Mouse (Mus musculus) heart, embryonic 10.5 days (tissue): ENCODE measurements around the gene Fos. TPM values are rescaled to one million over a fixed set of nuclear protein-coding genes. Genes with fewer than 3 reads are reported as not detected.

Source experiments
- DNase-seq: peaks from one replicate; pipeline ENCODE4 v3.0.0-alpha.2; 2017; ENCODE audit warnings: low spot score
- H3K27ac ChIP-seq: fragments of 300-500 bp; sonication (generic); 2 replicates; pipeline ENCODE4 v1.5.1; 2016; ENCODE audit warnings: mild to moderate bottlenecking
- H3K27me3 ChIP-seq: fragments of 300-500 bp; sonication (generic); 2 replicates; pipeline ENCODE4 v1.6.1; 2016; ENCODE audit warnings: mild to moderate bottlenecking; ENCODE audit not compliant: poor library complexity, insufficient read depth, severe bottlenecking
- H3K36me3 ChIP-seq: fragments of 300-500 bp; sonication (generic); 2 replicates; pipeline ENCODE4 v1.6.1; 2016; ENCODE audit warnings: mild to moderate bottlenecking, moderate library complexity
- H3K4me1 ChIP-seq: fragments of 300-500 bp; sonication (generic); 2 replicates; pipeline ENCODE4 v1.6.1; 2016; ENCODE audit warnings: mild to moderate bottlenecking
- H3K4me3 ChIP-seq: fragments of 300-500 bp; sonication (generic); 2 replicates; pipeline ENCODE4 v1.5.1; 2016; ENCODE audit warnings: mild to moderate bottlenecking, moderate library complexity
- H3K9me3 ChIP-seq: fragments of 300-500 bp; sonication (generic); 2 replicates; pipeline ENCODE4 v1.6.1; 2016; ENCODE audit warnings: mild to moderate bottlenecking, moderate library complexity
- WGBS: fragments of 180-500 bp; shearing (Covaris S2); methylation state at CpG from one replicate; pipeline ENCODE4 v1.1.7; 2016; 5-methylcytosine and 5-hydroxymethylcytosine counted together
- polyA plus RNA-seq: library from polyadenylated mRNA; unstranded; fragments of >200 nt; fragmentation: Nextera tagmentation; extraction: Ambion mirVana; gene quantifications from 2 replicates; pipeline ENCODE4 v1.2.1, GENCODE M21; 2016

Gene Fos
- polyA plus RNA-seq, 1 experiment from 2014 or later = 6.1 TPM

DNA sequence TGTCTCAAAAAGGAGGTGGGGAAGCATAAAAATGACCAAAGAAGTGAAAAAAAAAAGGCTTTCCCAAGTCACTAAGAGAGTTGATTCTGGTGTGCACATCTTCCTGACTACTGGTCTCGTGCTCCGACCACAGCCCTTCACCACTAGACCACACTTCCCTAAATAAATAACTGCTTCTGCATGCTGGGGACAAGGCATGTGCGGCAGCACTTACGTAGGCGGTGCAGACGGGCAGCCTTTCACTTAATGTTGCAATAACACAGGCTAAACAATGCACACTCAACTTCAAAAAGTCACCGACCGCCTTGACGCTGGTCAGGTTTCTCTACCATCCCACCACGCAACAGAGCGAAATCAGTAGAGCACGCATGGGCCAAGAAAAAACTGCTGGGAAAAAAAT is 5.0 kb upstream of the Fos start:
- H3K4me1 ChIP-seq = peaks cover 43% of the 10 kb centered on the region
- no peak for DNase-seq
- no peak overlapping the region for H3K4me3 ChIP-seq
- WGBS = 71% methylated on average over 12 of the region's 12 CpGs
- H3K36me3 ChIP-seq = no peaks in the 10 kb centered on the region
- H3K27ac ChIP-seq = no peak overlapping the region
- H3K27me3 ChIP-seq = peaks cover 5% of the 10 kb centered on the region; the same call in 1 of the 2 replicates
- no peaks in the 10 kb centered on the region for H3K9me3 ChIP-seq

DNA sequence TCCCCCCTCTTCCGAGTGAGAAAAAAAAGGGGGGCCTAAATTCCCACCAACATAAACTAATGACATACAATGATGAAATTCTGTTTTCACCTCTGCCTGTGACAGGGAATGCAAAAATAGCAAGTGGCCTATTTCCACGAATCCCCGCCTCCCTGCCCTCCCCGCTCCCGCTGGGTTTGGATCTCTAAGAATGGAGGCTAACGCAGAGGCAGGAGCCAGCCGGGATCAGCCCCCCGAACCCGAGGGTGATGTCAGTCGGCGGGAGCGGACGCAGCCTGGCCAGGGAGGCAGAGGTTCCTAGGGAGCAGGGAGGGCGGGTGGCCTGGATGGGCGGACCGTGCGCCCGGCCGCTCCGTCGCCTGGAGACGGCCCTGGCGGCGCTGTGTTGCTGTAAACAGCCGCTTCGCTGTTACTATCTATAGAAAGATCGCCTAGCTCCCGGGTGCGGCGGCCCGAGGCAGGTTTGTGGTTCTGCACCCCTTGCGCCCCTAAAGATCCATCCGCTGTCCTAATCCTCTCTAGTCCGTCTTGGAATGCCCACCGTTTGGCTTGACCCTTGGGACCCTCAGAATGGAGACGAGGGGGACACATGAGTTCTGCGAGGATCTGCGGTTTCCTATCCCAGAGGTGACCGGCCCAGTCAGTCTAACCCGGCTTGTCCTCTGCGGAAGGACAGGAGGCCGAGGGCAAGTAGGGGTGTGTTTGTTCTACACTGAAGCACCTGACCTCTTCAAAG is 1.6 kb upstream of the Fos start:
- H3K9me3 ChIP-seq = no peaks in the 10 kb centered on the region
- peak overlapping the region; percentile 80 for H3K4me3 ChIP-seq
- DNase-seq = peak; percentile 95
- peaks cover 28% of the 10 kb centered on the region for H3K27me3 ChIP-seq
- H3K36me3 ChIP-seq = peaks cover 8% of the 10 kb centered on the region; the same call in 1 of the 2 replicates
- 1% methylated on average over 42 of the region's 42 CpGs for WGBS
- peak overlapping the region; percentile 96 for H3K27ac ChIP-seq
- H3K4me1 ChIP-seq = peaks cover 66% of the 10 kb centered on the region

DNA sequence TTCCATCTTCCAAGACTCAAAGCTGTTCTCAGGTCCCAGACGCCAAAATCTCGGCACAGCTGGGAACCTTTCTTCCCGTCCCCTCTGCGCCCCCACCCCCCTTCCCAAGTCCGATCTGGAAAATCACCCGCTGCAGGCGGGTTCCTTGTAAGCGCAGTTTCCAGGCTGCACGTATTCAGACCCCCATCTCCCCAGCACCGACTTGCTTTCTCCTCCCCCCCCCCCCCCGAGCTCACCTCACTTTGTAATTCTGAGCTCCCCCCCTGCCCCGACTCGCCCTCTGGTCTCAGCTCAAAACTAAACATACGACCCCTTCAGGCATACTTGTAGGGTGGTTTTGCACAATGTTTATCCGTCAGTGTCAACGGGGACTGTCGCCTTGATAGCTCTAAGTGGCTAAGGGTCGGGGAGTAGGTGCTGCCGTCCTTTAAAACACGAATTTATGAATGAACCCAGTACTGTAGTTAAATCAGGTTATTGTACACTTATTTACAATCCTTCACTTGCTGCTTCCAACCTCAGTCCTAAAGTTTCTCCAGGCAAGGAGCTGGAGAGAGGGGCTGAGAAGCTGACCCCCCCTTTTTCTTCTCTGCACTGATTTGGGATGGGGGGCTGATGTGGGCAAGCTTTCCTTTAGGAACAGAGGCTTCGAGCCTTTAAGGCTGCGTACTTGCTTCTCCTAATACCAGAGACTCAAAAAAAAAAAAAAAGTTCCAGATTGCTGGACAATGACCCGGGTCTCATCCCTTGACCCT is 857 bp upstream of the Fos start:
- no peak for DNase-seq
- WGBS = under 1% methylated on average over 21 of the region's 23 CpGs
- no peaks in the 10 kb centered on the region for H3K9me3 ChIP-seq
- H3K36me3 ChIP-seq = peaks cover 8% of the 10 kb centered on the region; the same call in 1 of the 2 replicates
- peaks cover 63% of the 10 kb centered on the region for H3K4me1 ChIP-seq
- peak overlapping the region; percentile 96 for H3K27ac ChIP-seq
- peak overlapping the region; percentile 80 for H3K4me3 ChIP-seq
- H3K27me3 ChIP-seq = peaks cover 28% of the 10 kb centered on the region

GRCm38 (mm10) chr12:85474298-85475231 is 875 bp downstream of the Fos start:
- Histone ChIP-seq H3K4me1 (peaks cover 63% of the 10 kb centered on the region), H3K27ac (peak overlapping the region; percentile 96), H3K4me3 (peak overlapping the region; percentile 80), H3K27me3 (peaks cover 28% of the 10 kb centered on the region), H3K9me3 (no peaks in the 10 kb centered on the region), H3K36me3 (peaks cover 8% of the 10 kb centered on the region; the same call in 1 of the 2 replicates)
- WGBS = under 1% methylated on average over 49 of the region's 49 CpGs
- peak; percentile 90 for DNase-seq

GRCm38 (mm10) chr12:85475232-85475919 is 1.7 kb downstream of the Fos start:
- 17% methylated on average over 13 of the region's 16 CpGs for WGBS
- H3K4me3 ChIP-seq = peak overlapping the region; percentile 80
- peaks cover 71% of the 10 kb centered on the region for H3K4me1 ChIP-seq
- H3K27ac ChIP-seq = peak overlapping the region; percentile 96; the same call in 1 of the 2 replicates
- H3K36me3 ChIP-seq = peaks cover 8% of the 10 kb centered on the region; the same call in 1 of the 2 replicates
- DNase-seq = no peak
- peaks cover 28% of the 10 kb centered on the region for H3K27me3 ChIP-seq
- no peaks in the 10 kb centered on the region for H3K9me3 ChIP-seq

DNA sequence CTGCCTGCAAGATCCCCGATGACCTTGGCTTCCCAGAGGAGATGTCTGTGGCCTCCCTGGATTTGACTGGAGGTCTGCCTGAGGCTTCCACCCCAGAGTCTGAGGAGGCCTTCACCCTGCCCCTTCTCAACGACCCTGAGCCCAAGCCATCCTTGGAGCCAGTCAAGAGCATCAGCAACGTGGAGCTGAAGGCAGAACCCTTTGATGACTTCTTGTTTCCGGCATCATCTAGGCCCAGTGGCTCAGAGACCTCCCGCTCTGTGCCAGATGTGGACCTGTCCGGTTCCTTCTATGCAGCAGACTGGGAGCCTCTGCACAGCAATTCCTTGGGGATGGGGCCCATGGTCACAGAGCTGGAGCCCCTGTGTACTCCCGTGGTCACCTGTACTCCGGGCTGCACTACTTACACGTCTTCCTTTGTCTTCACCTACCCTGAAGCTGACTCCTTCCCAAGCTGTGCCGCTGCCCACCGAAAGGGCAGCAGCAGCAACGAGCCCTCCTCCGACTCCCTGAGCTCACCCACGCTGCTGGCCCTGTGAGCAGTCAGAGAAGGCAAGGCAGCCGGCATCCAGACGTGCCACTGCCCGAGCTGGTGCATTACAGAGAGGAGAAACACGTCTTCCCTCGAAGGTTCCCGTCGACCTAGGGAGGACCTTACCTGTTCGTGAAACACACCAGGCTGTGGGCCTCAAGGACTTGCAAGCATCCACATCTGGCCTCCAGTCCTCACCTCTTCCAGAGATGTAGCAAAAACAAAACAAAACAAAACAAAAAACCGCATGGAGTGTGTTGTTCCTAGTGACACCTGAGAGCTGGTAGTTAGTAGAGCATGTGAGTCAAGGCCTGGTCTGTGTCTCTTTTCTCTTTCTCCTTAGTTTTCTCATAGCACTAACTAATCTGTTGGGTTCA is 2.5 kb downstream of the Fos start:
- WGBS = 54% methylated on average over 23 of the region's 23 CpGs
- Histone ChIP-seq H3K9me3 (no peaks in the 10 kb centered on the region), H3K36me3 (peaks cover 8% of the 10 kb centered on the region; the same call in 1 of the 2 replicates), H3K27me3 (peaks cover 25% of the 10 kb centered on the region), H3K27ac (0 out of 2 replicates have a peak overlapping the region, but pooled peaks have one; percentile 6), H3K4me3 (peak overlapping the region; percentile 80; the same call in 1 of the 2 replicates), H3K4me1 (peaks cover 68% of the 10 kb centered on the region)
- DNase-seq = no peak

DNA sequence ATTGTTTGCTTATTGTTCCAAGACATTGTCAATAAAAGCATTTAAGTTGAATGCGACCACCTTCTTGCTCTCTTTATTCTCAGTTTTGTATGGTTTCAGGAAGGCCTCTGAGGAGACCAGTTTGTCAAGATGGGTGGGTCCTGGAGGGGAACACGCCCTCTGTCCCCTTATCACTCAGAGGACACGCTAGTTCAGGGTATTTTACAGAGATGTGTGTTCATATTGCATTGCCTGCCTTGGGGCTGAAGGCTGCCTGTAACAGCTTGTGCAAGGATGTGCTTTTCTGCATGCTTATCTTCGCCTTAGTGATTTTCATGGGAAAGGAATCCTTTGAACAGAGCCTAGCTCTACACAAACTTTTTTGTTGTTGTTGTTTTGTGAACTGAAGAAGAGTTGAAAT is 3.5 kb downstream of the Fos start:
- no peak overlapping the region for H3K27ac ChIP-seq
- peaks cover 23% of the 10 kb centered on the region for H3K27me3 ChIP-seq
- no peak for DNase-seq
- peaks cover 8% of the 10 kb centered on the region; the same call in 1 of the 2 replicates for H3K36me3 ChIP-seq
- no peaks in the 10 kb centered on the region for H3K9me3 ChIP-seq
- peaks cover 58% of the 10 kb centered on the region for H3K4me1 ChIP-seq
- H3K4me3 ChIP-seq = no peak overlapping the region
- WGBS = 70% methylated on average over 4 of the region's 4 CpGs

DNA sequence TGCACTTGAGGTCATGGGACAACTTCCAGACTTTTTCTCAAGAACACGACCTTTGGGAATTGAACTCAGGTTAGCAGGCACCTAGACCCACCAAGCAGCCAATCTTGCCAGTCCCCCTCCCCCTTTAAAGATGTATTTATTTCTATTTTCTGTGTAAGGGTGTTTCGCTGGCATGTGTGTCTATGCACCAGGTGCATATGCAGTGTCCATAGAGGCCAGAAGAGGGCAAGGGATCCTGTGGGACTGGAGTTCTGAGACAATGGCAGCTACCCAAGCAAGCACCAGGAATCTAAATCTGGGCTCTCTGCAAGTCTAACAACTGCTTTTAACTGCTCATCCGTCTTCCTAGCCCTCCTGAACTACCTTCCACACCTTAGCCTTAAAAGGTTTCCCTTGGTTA is 4.1 kb downstream of the Fos start:
- 80% methylated on average over 3 of the region's 3 CpGs for WGBS
- peaks cover 23% of the 10 kb centered on the region for H3K27me3 ChIP-seq
- no peaks in the 10 kb centered on the region for H3K9me3 ChIP-seq
- no peak overlapping the region for H3K27ac ChIP-seq
- H3K36me3 ChIP-seq = peaks cover 8% of the 10 kb centered on the region; the same call in 1 of the 2 replicates
- H3K4me3 ChIP-seq = no peak overlapping the region
- DNase-seq = no peak
- H3K4me1 ChIP-seq = peaks cover 53% of the 10 kb centered on the region

DNA sequence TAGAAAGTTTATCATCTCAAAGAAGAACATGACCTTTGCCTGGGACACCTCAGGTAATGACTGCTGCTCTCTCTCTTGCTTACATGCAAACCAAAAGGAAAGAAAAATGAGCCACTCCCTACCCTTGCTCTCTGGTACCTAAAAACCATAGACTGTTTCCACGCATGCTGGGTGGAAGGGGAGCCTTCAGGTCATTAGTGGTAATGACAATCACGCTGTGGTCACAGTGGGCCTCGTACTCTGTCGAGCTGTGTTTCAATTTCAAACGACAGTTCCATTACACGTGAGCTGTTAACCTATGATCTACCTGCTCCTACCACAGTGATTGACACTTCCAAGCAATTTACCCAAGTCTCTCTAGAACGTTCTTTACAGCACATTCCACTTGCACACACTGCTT is 5.0 kb downstream of the Fos start:
- H3K4me1 ChIP-seq = peaks cover 52% of the 10 kb centered on the region
- H3K9me3 ChIP-seq = no peaks in the 10 kb centered on the region
- H3K4me3 ChIP-seq = no peak overlapping the region
- H3K27ac ChIP-seq = no peak overlapping the region; the same call in 1 of the 2 replicates
- no peak for DNase-seq
- H3K36me3 ChIP-seq = peaks cover 8% of the 10 kb centered on the region; the same call in 1 of the 2 replicates
- WGBS = 75% methylated on average over 7 of the region's 7 CpGs
- H3K27me3 ChIP-seq = peaks cover 23% of the 10 kb centered on the region

- Histone ChIP-seq H3K27ac (peak overlapping the region; percentile 42), H3K4me1 (peaks cover 48% of the 10 kb centered on the region), H3K4me3 (no peak overlapping the region), H3K9me3 (no peaks in the 10 kb centered on the region), H3K27me3 (peaks cover 23% of the 10 kb centered on the region), H3K36me3 (peaks cover 8% of the 10 kb centered on the region; the same call in 1 of the 2 replicates)
- DNase-seq = no peak
- 24% methylated on average over 3 of the region's 3 CpGs for WGBS
Measured at GRCm38 (mm10) chr12:85479190-85479589, 5.5 kb downstream of the Fos start.

- H3K4me1 ChIP-seq = peaks cover 45% of the 10 kb centered on the region
- H3K27ac ChIP-seq = no peak overlapping the region
- H3K4me3 ChIP-seq = no peak overlapping the region
- WGBS = 40% methylated on average over 4 of the region's 4 CpGs
- no peaks in the 10 kb centered on the region for H3K9me3 ChIP-seq
- H3K36me3 ChIP-seq = no peaks in the 10 kb centered on the region
- no peaks in the 10 kb centered on the region for H3K27me3 ChIP-seq
- DNase-seq = no peak
Measured at GRCm38 (mm10) chr12:85483155-85483554, 9.5 kb downstream of the Fos start.
